Mouse (Mus musculus): ENCODE results near the gene Lrsam1. TPM values are rescaled to one million over a fixed set of nuclear protein-coding genes. Genes with fewer than 3 reads are reported as not detected.
"Not testable (repeated sequence)": the region's sequence is repeated elsewhere in the genome, so short reads cannot be mapped to it uniquely, and the experiment has no call there.

Gene Lrsam1
- polyA plus RNA-seq (2014; fragmentation: Nextera tagmentation; extraction: Ambion mirVana) = 7.8 and 8.8 TPM in 2 replicates

- ATAC-seq (ENCODE audit: insufficient number of reproducible peaks, insufficient read depth, low FRiP score, low read depth) = peak; percentile 91
- H3K9me3 ChIP-seq (ENCODE audit: control insufficient read depth, low read depth, low read length) = no peaks in the 10 kb centered on the region
- peak within 1 kb of the TSS; percentile 85 for H3K4me3 ChIP-seq (ENCODE audit: low read depth, low read length)
- peak within 1 kb of the TSS; percentile 91 for H3K27ac ChIP-seq (ENCODE audit: low read length)
- peak within 1 kb of the TSS; percentile 89 for H3K4me2 ChIP-seq (replicated peaks; ENCODE audit: low read depth, low read length)
- H3K9ac ChIP-seq (replicated peaks; ENCODE audit: low read depth, low read length) = peak within 1 kb of the TSS; percentile 92
- H3K36me3 ChIP-seq (ENCODE audit: control insufficient read depth, insufficient read depth, low read length) = peaks cover 29% of the 10 kb centered on the region
- 3% methylated on average over 55 of the region's 55 CpGs for WGBS
- peaks cover 13% of the 10 kb centered on the region; the same call in 1 of the 2 replicates for H3K4me1 ChIP-seq (ENCODE audit: control insufficient read depth, insufficient read depth, low read length)
- no peaks in the 10 kb centered on the region for H3K27me3 ChIP-seq (ENCODE audit: control insufficient read depth, insufficient read depth, low read length)
Measured at GRCm38 (mm10) chr2:32961192-32961995, at the start of gene Lrsam1, which contains the start of gene Rpl12. Lrsam1 (minus strand) TSS chr2:32961614. Rpl12 (plus strand) TSS chr2:32961559.

- H3K36me3 ChIP-seq (ENCODE audit: control insufficient read depth, insufficient read depth, low read length); H3K27ac ChIP-seq (ENCODE audit: low read length); H3K4me3 ChIP-seq (ENCODE audit: low read depth, low read length); H3K9me3 ChIP-seq (ENCODE audit: control insufficient read depth, low read depth, low read length); H3K4me1 ChIP-seq (ENCODE audit: control insufficient read depth, insufficient read depth, low read length); ATAC-seq (ENCODE audit: insufficient number of reproducible peaks, insufficient read depth, low FRiP score, low read depth); H3K4me2 ChIP-seq (replicated peaks; ENCODE audit: low read depth, low read length); H3K9ac ChIP-seq (replicated peaks; ENCODE audit: low read depth, low read length); H3K27me3 ChIP-seq (ENCODE audit: control insufficient read depth, insufficient read depth, low read length): not testable (repeated sequence)
- WGBS = 90% methylated on average over 4 of the region's 4 CpGs
Measured at GRCm38 (mm10) chr2:33009055-33009454, 47.6 kb upstream of the Lrsam1 start.

DNA sequence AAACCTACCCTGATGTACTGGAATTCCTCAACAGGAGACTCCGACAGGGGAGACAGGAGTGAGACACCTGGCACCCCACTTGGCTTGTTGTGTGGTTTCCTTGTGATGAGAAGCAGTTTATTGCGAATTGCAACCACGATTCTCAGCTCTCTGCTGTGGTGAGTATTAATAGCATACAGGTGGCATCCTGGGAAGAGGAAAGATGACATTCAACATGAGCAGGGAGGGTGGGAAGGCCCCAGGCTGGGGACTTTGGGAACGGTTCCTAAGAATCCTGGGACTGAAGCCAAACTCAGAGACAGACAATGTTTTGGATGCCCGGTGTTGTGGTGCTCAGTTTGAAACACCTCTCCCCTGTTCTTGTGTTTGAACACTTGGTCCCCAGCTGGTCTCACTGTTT, 43.6 kb upstream of the Lrsam1 start:
- H3K4me2 ChIP-seq (replicated peaks; ENCODE audit: low read depth, low read length) = no peak overlapping the region
- no peak overlapping the region for H3K9ac ChIP-seq (replicated peaks; ENCODE audit: low read depth, low read length)
- 76% methylated on average over 5 of the region's 5 CpGs for WGBS
- no peaks in the 10 kb centered on the region for H3K4me1 ChIP-seq (ENCODE audit: control insufficient read depth, insufficient read depth, low read length)
- no peak overlapping the region for H3K27ac ChIP-seq (ENCODE audit: low read length)
- no peaks in the 10 kb centered on the region for H3K9me3 ChIP-seq (ENCODE audit: control insufficient read depth, low read depth, low read length)
- no peak for ATAC-seq (ENCODE audit: insufficient number of reproducible peaks, insufficient read depth, low FRiP score, low read depth)
- no peaks in the 10 kb centered on the region for H3K27me3 ChIP-seq (ENCODE audit: control insufficient read depth, insufficient read depth, low read length)
- 0 out of 2 replicates have a peak, but pooled peaks cover 5% of the 10 kb centered on the region for H3K36me3 ChIP-seq (ENCODE audit: control insufficient read depth, insufficient read depth, low read length)
- no peak overlapping the region for H3K4me3 ChIP-seq (ENCODE audit: low read depth, low read length)

DNA sequence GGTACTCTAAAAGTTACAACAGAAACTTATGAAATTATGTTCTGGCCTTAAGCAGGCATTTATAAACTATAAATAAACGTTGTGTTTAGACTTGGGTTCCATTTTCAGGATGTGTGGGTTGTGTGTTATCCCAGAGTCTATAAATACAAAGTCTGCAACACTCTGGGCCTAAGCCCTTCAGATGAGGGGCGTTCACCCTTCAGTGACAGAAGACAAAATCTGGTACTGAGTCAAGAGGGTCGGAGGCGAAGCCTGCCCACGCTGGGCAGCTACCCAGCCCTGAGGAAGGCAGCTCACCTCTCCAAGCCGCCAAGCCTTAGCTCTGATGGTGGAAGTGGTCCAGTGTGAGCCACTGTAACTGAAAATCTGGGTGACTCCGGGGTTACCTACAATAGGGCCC, 40.7 kb upstream of the Lrsam1 start:
- Histone ChIP-seq H3K4me3 (ENCODE audit: low read depth, low read length) (no peak overlapping the region), H3K9me3 (ENCODE audit: control insufficient read depth, low read depth, low read length) (no peaks in the 10 kb centered on the region), H3K27ac (ENCODE audit: low read length) (no peak overlapping the region), H3K4me2 (replicated peaks; ENCODE audit: low read depth, low read length) (no peak overlapping the region), H3K4me1 (ENCODE audit: control insufficient read depth, insufficient read depth, low read length) (no peaks in the 10 kb centered on the region), H3K27me3 (ENCODE audit: control insufficient read depth, insufficient read depth, low read length) (no peaks in the 10 kb centered on the region), H3K36me3 (ENCODE audit: control insufficient read depth, insufficient read depth, low read length) (0 out of 2 replicates have a peak, but pooled peaks cover 5% of the 10 kb centered on the region), H3K9ac (replicated peaks; ENCODE audit: low read depth, low read length) (no peak overlapping the region)
- ATAC-seq (ENCODE audit: insufficient number of reproducible peaks, insufficient read depth, low FRiP score, low read depth) = no peak
- WGBS = 88% methylated on average over 7 of the region's 7 CpGs

DNA sequence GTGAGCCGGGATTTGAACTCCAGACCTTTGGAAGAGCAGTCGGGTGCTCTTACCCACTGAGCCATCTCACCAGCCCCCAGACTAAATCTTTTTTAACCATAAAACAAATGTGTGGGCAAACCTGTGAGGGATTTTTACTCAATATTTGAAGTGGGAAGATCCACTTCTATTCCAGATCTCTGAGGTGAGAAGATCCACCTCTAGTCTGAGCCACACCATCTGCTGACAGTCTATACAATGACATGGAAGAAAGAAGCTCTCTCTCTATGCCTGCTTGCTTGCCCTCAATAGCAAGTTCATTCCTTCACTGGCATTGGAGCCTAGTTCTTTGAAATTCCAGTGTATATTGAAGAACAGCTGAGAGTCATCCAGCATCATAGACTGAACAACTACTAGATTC, 38.3 kb upstream of the Lrsam1 start:
- Histone ChIP-seq H3K4me1 (ENCODE audit: control insufficient read depth, insufficient read depth, low read length) (no peaks in the 10 kb centered on the region), H3K36me3 (ENCODE audit: control insufficient read depth, insufficient read depth, low read length) (0 out of 2 replicates have a peak, but pooled peaks cover 5% of the 10 kb centered on the region), H3K27me3 (ENCODE audit: control insufficient read depth, insufficient read depth, low read length) (no peaks in the 10 kb centered on the region), H3K4me2 (replicated peaks; ENCODE audit: low read depth, low read length) (no peak overlapping the region), H3K9me3 (ENCODE audit: control insufficient read depth, low read depth, low read length) (no peaks in the 10 kb centered on the region), H3K27ac (ENCODE audit: low read length) (no peak overlapping the region), H3K9ac (replicated peaks; ENCODE audit: low read depth, low read length) (no peak overlapping the region), H3K4me3 (ENCODE audit: low read depth, low read length) (no peak overlapping the region)
- WGBS = 87% methylated on average over 2 of the region's 2 CpGs
- no peak for ATAC-seq (ENCODE audit: insufficient number of reproducible peaks, insufficient read depth, low FRiP score, low read depth)

DNA sequence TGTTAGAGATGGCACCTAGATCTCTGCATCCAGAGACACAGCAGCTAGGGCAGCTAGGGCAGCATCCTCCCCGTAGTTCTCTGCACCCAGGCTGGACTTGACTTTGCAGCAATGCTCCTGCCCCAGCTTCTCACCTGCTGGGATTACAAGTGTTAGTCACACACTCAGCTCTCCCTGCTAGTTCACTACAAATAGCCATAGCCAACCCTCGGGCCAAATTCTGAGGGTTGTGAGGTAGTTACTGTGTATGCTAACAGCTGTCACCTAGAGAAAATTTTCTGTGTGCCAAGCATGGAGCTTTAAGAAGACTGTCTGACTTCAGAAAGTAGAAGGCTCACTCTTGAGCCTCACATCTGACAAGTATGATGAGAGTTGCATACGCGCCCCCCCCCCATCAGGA, 36.4 kb upstream of the Lrsam1 start:
- 82% methylated on average over 4 of the region's 4 CpGs for WGBS
- H3K27me3 ChIP-seq (ENCODE audit: control insufficient read depth, insufficient read depth, low read length) = no peaks in the 10 kb centered on the region

GRCm38 (mm10) chr2:32997081-32997480, 35.7 kb upstream of the Lrsam1 start:
- Histone ChIP-seq H3K27ac (ENCODE audit: low read length) (no peak overlapping the region), H3K4me3 (ENCODE audit: low read depth, low read length) (no peak overlapping the region), H3K27me3 (ENCODE audit: control insufficient read depth, insufficient read depth, low read length) (no peaks in the 10 kb centered on the region), H3K9ac (replicated peaks; ENCODE audit: low read depth, low read length) (no peak overlapping the region), H3K36me3 (ENCODE audit: control insufficient read depth, insufficient read depth, low read length) (no peaks in the 10 kb centered on the region), H3K4me1 (ENCODE audit: control insufficient read depth, insufficient read depth, low read length) (no peaks in the 10 kb centered on the region), H3K4me2 (replicated peaks; ENCODE audit: low read depth, low read length) (no peak overlapping the region), H3K9me3 (ENCODE audit: control insufficient read depth, low read depth, low read length) (no peaks in the 10 kb centered on the region)
- 82% methylated on average over 6 of the region's 6 CpGs for WGBS
- ATAC-seq (ENCODE audit: insufficient number of reproducible peaks, insufficient read depth, low FRiP score, low read depth) = no peak

More for the DNA sequence above, 36.4 kb upstream of the Lrsam1 start:
- Histone ChIP-seq H3K27ac (ENCODE audit: low read length) (no peak overlapping the region), H3K4me1 (ENCODE audit: control insufficient read depth, insufficient read depth, low read length) (no peaks in the 10 kb centered on the region), H3K9me3 (ENCODE audit: control insufficient read depth, low read depth, low read length) (no peaks in the 10 kb centered on the region), H3K9ac (replicated peaks; ENCODE audit: low read depth, low read length) (no peak overlapping the region), H3K36me3 (ENCODE audit: control insufficient read depth, insufficient read depth, low read length) (no peaks in the 10 kb centered on the region), H3K4me3 (ENCODE audit: low read depth, low read length) (no peak overlapping the region), H3K4me2 (replicated peaks; ENCODE audit: low read depth, low read length) (no peak overlapping the region)
- no peak for ATAC-seq (ENCODE audit: insufficient number of reproducible peaks, insufficient read depth, low FRiP score, low read depth)

DNA sequence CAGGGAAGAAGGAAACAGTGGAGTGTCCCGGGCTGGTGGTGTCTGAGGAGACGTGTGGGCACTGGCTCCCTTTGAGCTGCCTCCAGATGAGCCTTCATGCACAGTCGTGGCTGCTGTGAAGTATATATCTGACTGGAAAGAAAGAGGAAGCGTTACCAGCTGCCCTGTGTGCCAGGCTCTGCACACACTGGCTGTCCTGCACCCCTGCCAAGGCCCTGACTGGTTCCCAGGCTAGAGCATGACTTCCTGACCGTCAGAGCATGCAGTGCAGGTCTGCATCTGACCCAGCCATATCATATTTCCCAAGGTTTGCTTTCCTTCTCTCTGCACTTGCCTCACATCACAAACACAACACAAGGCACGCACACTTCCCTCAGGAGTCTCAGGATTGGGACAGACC, 30.7 kb upstream of the Lrsam1 start:
- Histone ChIP-seq H3K4me3 (ENCODE audit: low read depth, low read length) (no peak overlapping the region), H3K9me3 (ENCODE audit: control insufficient read depth, low read depth, low read length) (no peaks in the 10 kb centered on the region), H3K4me2 (replicated peaks; ENCODE audit: low read depth, low read length) (no peak overlapping the region), H3K27me3 (ENCODE audit: control insufficient read depth, insufficient read depth, low read length) (no peaks in the 10 kb centered on the region), H3K4me1 (ENCODE audit: control insufficient read depth, insufficient read depth, low read length) (no peaks in the 10 kb centered on the region), H3K36me3 (ENCODE audit: control insufficient read depth, insufficient read depth, low read length) (no peaks in the 10 kb centered on the region), H3K9ac (replicated peaks; ENCODE audit: low read depth, low read length) (no peak overlapping the region), H3K27ac (ENCODE audit: low read length) (no peak overlapping the region)
- 66% methylated on average over 6 of the region's 6 CpGs for WGBS
- ATAC-seq (ENCODE audit: insufficient number of reproducible peaks, insufficient read depth, low FRiP score, low read depth) = no peak

Data from stomach, embryonic 14.5 days (tissue).